Mouse (Mus musculus): Measurements from ENCODE around the gene Tmf1. TPM values are rescaled to one million over a fixed set of nuclear protein-coding genes. Genes with fewer than 3 reads are reported as not detected.

Tmf1 gene
- polyA plus RNA-seq, 1 experiment = 55.8 TPM

GRCm38 (mm10) chr6:97216154-97216821, 37.4 kb upstream of the Tmf1 start:
- no peak for TF ChIP-seq CTCF (IDR thresholded peaks at IDR 0.05; ENCODE audit: borderline replicate concordance, insufficient read depth, low read length)
- TF ChIP-seq POLR2A (IDR thresholded peaks at IDR 0.05; ENCODE audit: low read depth, low read length) = no peak
- Histone ChIP-seq H3K4me1 (ENCODE audit: control insufficient read depth, insufficient read depth, low read length) (peaks cover 2% of the 10 kb centered on the region; the same call in 1 of the 2 replicates), H3K4me3 (ENCODE audit: insufficient read depth, low read length) (no peak overlapping the region), H3K27ac (ENCODE audit: insufficient read depth, low read length) (no peak overlapping the region)

- H3K4me1 ChIP-seq (ENCODE audit: control insufficient read depth, insufficient read depth, low read length) = peaks cover 10% of the 10 kb centered on the region
- peak overlapping the region; percentile 84 for H3K27ac ChIP-seq (ENCODE audit: insufficient read depth, low read length)
- TF ChIP-seq CTCF (IDR thresholded peaks at IDR 0.05; ENCODE audit: borderline replicate concordance, insufficient read depth, low read length) = no peak
- TF ChIP-seq POLR2A (IDR thresholded peaks at IDR 0.05; ENCODE audit: low read depth, low read length) = peak; percentile 46
- H3K4me3 ChIP-seq (ENCODE audit: insufficient read depth, low read length) = peak overlapping the region; percentile 91
Observed at GRCm38 (mm10) chr6:97211981-97212380, 33.1 kb upstream of the Tmf1 start.

GRCm38 (mm10) chr6:97210962-97211601, 32.2 kb upstream of the Tmf1 start:
- H3K4me3 ChIP-seq (ENCODE audit: insufficient read depth, low read length) = peak overlapping the region; percentile 91
- peak overlapping the region; percentile 84 for H3K27ac ChIP-seq (ENCODE audit: insufficient read depth, low read length)
- no peak for TF ChIP-seq CTCF (IDR thresholded peaks at IDR 0.05; ENCODE audit: borderline replicate concordance, insufficient read depth, low read length)
- peak; percentile 27; the same call in 1 of the 2 replicates for TF ChIP-seq POLR2A (IDR thresholded peaks at IDR 0.05; ENCODE audit: low read depth, low read length)
- H3K4me1 ChIP-seq (ENCODE audit: control insufficient read depth, insufficient read depth, low read length) = peaks cover 9% of the 10 kb centered on the region

- H3K27ac ChIP-seq (ENCODE audit: insufficient read depth, low read length) = peak within 1 kb of the TSS; percentile 95
- H3K4me3 ChIP-seq (ENCODE audit: insufficient read depth, low read length) = peak within 1 kb of the TSS; percentile 91
- TF ChIP-seq CTCF (IDR thresholded peaks at IDR 0.05; ENCODE audit: borderline replicate concordance, insufficient read depth, low read length) = no peak
- peak; percentile 83 for TF ChIP-seq POLR2A (IDR thresholded peaks at IDR 0.05; ENCODE audit: low read depth, low read length)
- H3K4me1 ChIP-seq (ENCODE audit: control insufficient read depth, insufficient read depth, low read length) = peaks cover 9% of the 10 kb centered on the region
Observed at GRCm38 (mm10) chr6:97210191-97210961, 31.5 kb upstream of the Tmf1 start, which contains the start of gene Arl6ip5. Gene Arl6ip5, plus strand, starts transcription at chr6:97210689.

- Histone ChIP-seq H3K4me3 (ENCODE audit: insufficient read depth, low read length) (no peak overlapping the region), H3K4me1 (ENCODE audit: control insufficient read depth, insufficient read depth, low read length) (peaks cover 9% of the 10 kb centered on the region), H3K27ac (ENCODE audit: insufficient read depth, low read length) (peak overlapping the region; percentile 95)
- no peak for TF ChIP-seq POLR2A (IDR thresholded peaks at IDR 0.05; ENCODE audit: low read depth, low read length)
- TF ChIP-seq CTCF (IDR thresholded peaks at IDR 0.05; ENCODE audit: borderline replicate concordance, insufficient read depth, low read length) = no peak
Observed at GRCm38 (mm10) chr6:97209751-97210150, 30.8 kb upstream of the Tmf1 start.

GRCm38 (mm10) chr6:97209201-97209600, 30.3 kb upstream of the Tmf1 start:
- no peak for TF ChIP-seq CTCF (IDR thresholded peaks at IDR 0.05; ENCODE audit: borderline replicate concordance, insufficient read depth, low read length)
- TF ChIP-seq POLR2A (IDR thresholded peaks at IDR 0.05; ENCODE audit: low read depth, low read length) = no peak
- H3K27ac ChIP-seq (ENCODE audit: insufficient read depth, low read length) = peak overlapping the region; percentile 95
- H3K4me1 ChIP-seq (ENCODE audit: control insufficient read depth, insufficient read depth, low read length) = peaks cover 9% of the 10 kb centered on the region
- H3K4me3 ChIP-seq (ENCODE audit: insufficient read depth, low read length) = no peak overlapping the region

- no peak overlapping the region for H3K4me3 ChIP-seq (ENCODE audit: insufficient read depth, low read length)
- H3K4me1 ChIP-seq (ENCODE audit: control insufficient read depth, insufficient read depth, low read length) = peaks cover 13% of the 10 kb centered on the region
- TF ChIP-seq CTCF (IDR thresholded peaks at IDR 0.05; ENCODE audit: borderline replicate concordance, insufficient read depth, low read length) (no peak), POLR2A (IDR thresholded peaks at IDR 0.05; ENCODE audit: low read depth, low read length) (no peak)
- peak overlapping the region; percentile 8 for H3K27ac ChIP-seq (ENCODE audit: insufficient read depth, low read length)
Observed at GRCm38 (mm10) chr6:97208406-97208805, 29.5 kb upstream of the Tmf1 start.

- H3K4me1 ChIP-seq (ENCODE audit: control insufficient read depth, insufficient read depth, low read length) = peaks cover 14% of the 10 kb centered on the region
- no peak for TF ChIP-seq POLR2A (IDR thresholded peaks at IDR 0.05; ENCODE audit: low read depth, low read length)
- TF ChIP-seq CTCF (IDR thresholded peaks at IDR 0.05; ENCODE audit: borderline replicate concordance, insufficient read depth, low read length) = no peak
- no peak overlapping the region for H3K27ac ChIP-seq (ENCODE audit: insufficient read depth, low read length)
- no peak overlapping the region for H3K4me3 ChIP-seq (ENCODE audit: insufficient read depth, low read length)
Observed at GRCm38 (mm10) chr6:97207085-97207484, 28.2 kb upstream of the Tmf1 start.

- TF ChIP-seq POLR2A (IDR thresholded peaks at IDR 0.05; ENCODE audit: low read depth, low read length) (peak; percentile 90), CTCF (IDR thresholded peaks at IDR 0.05; ENCODE audit: borderline replicate concordance, insufficient read depth, low read length) (no peak)
- Histone ChIP-seq H3K4me1 (ENCODE audit: control insufficient read depth, insufficient read depth, low read length) (peaks cover 14% of the 10 kb centered on the region), H3K4me3 (ENCODE audit: insufficient read depth, low read length) (peak within 1 kb of the TSS; percentile 98), H3K27ac (ENCODE audit: insufficient read depth, low read length) (peak within 1 kb of the TSS; percentile 63)
Observed at GRCm38 (mm10) chr6:97205439-97205885, 26.5 kb upstream of the Tmf1 start, which contains the start of gene Uba3. Gene Uba3, minus strand, starts transcription at chr6:97205647.

Measured in embryonic fibroblast, embryonic 13.5 days (primary cell).